Mouse (Mus musculus): ENCODE measurements around the gene Plekhg2.

Gene Plekhg2

DNA sequence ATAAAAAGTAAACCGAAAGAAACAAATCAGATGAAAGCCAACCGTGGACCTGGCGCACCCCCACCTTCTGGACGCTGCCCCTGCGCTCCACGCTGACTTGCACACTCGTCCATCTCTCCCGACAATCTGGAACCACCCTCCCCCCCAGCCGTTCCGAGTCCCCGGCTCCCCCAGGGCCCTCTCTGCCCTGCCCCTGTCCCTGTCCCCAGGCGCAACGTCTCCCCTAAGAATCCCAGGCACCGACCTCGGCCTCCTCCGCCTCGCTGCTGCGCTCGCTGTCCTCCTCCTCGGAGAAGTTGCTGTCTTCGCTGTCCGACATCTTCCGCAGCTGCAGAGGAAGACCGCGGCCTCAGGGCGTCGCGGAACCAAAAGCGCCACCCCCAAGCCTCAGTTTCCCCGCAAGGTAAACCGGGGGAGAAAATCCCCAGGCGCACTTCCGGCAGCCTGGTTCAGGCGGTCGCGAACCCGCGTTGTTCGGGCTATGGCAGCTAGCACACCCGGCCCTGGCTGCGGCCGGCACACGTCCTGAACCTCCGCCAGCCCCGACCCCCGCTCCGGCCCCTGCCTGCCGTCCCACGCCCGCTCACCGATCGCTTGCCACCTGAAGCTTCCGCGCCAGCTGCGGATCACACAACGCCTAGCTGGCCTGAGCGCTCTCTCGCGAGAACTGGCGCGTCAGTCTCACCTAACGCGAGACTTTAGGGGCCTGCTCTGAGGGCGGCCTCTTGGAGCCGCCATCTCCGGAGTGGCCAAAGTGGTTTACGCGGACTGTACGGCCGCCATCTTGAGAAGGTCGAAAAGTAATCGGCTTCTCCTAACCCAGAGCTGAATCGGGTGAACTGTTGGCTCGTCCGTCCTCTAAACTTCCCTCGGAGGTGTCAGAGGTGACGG lies 34.0 kb downstream of the Plekhg2 start, which contains the start of gene Supt5:
Supt5 (minus strand) TSS at position 639 of the 891 bp plus-strand sequence.
- in situ Hi-C loops (cut with MboI, MseI) = no loop called here

DNA sequence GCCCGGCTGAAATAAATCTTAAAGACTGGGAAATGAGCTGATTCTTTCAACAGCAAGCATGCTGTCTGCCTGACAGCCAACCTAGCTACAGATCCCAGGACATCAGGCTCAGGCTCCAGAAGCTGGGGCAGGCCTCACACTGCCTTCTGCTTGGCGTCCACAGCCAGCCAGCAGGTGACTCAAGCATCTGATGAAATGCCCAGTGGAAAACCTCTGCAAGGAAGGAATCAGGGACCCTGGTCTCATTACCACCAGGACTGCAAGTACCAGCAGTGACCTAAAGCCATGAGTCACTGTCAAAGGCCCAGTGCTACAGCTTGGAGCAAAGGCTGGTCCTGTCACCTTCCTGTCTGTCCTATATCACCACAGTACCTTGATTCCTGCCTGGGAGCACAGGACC lies 36.9 kb downstream of the Plekhg2 start:
- in situ Hi-C loops (cut with MboI, MseI) = no loop called here

DNA sequence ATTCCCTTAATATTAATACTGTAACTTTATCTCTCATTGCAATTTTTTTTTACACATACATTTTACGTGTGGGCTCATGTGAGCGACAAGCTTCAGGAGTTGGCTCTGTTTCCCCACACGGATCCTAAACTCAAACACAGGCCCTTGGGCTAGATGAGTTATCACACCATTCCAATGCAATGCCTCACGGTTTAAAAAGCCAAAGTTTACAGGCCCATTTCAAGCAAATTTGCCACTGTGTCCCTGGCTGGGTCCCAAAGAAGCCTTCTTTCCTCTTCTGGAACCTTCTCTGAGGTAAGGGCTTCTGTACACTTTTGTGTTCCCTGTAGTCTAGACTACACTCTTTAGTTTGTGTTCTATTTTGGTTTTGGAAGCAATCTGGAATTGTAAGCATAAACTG lies 37.9 kb downstream of the Plekhg2 start:
- in situ Hi-C loops (cut with MboI, MseI) = no loop called here

DNA sequence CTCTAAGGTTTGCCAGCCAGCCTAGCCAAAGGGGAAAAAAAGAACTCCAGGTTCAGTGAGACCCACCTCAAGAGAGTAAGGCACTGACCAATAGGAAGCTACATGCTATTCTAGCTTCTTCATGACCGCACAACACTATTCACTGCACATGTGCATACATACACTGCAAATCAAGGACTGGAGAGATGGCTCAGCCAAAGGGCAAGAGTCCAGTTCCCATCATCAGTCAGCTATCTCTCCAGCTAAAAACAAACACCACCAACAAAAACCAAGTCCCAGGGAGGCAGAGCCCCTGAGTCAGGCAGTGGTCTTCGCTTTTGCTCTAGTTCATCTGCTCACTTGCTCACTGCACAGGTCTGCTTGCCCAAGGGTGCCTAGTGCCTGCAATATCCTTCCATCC lies 44.1 kb downstream of the Plekhg2 start:
- in situ Hi-C loops (cut with MboI, MseI) = no loop called here

DNA sequence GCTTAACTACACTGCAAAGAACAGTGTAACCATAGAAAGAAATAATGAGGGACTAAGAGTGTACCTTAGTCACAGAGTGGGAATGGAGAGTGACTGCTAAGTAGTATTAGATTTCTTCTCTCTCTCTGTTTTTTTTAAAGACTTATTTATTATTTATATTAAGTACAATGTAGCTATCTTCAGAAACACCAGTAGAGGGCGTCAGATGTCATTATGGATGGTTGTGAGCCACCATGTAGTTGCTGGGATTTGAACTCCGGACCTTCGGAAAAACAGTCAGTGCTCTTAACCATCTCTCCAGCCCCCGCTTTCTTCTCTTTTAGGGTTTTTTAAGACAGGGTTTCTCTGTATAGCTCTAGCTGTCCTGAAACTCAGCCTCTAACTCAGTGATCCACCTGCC lies 45.9 kb downstream of the Plekhg2 start:
- in situ Hi-C loops (cut with MboI, MseI) = no loop called here

DNA sequence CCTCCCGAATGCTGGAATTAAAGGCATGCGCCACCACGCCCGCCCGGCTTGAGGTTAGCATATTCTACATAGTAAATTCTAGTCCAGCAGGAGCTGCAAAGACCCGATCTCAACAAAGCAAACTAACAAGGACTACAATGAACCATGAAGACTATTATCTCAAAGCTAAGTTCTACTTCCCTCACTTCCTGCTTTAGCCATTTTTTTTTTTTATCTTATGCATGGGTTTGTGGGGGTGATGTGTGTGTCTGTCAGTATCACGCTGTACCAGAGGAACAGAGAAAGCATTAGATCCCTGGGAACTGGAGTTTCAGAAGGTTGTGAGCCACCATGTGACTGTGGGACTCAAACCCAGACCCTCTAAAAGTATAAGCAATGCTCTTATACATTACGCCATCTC lies 47.1 kb downstream of the Plekhg2 start:
- in situ Hi-C loops (cut with MboI, MseI) = no loop called here

DNA sequence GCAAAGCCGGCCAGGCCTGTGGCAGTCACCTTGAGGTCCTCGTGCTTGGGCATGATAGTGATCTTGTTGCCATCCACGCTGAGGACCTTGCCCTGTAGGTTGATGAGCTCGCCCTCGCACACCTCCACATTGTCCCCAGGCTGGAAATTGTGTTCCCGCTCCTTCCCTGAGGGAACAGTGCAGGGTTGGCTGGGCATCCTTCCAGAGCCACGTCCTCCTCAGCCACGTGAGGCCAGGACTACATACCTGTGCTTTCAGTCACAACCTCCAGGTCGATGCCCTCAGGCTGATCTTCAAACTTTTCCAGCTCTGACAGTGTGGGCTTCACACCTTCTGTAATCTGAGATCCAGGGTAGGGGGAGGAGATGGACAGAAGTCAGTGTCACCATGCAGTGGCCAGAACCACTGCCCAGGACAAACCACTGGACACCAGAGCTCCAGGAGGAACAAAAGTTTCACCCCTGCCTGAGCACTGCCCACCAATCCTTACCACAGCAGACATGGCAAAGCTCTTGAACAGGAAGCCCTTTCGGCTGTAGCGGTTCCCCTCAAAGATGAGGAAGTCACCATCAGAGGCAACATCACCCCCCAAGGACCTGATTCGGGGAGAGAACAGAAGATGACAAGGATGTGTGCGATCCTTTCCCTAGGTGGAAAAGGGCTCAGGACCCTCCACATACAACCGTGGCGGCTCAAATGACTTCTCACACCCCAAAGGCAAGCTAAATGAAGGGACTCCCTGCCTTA lies 50.3 kb downstream of the Plekhg2 start:
- in situ Hi-C loops (cut with MboI, MseI) = no loop called here

DNA sequence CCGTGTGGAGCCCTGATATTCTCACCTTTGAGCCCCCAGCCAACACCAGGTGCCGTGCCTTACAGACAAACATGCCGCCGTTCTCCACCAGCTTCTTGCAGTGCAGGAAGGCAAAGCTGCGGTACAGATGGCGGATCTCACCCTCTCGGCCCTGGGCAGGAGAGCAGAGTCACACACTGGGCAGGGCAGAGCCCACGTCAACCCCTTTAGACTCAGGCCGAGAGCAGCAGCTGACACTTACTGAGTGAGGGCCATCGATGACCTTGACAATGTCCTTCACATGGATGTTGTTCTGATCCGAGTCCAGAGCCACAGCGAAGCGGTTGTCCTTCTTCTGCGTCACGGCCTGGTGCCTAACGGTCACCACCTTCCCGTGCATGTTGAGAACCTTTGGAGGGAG lies 53.7 kb downstream of the Plekhg2 start:
- in situ Hi-C loops (cut with MboI, MseI) = loop anchor here (10.0 kb wide), 1 partner anchor 1436 kb away; no protein-coding TSS in a partner anchor

DNA sequence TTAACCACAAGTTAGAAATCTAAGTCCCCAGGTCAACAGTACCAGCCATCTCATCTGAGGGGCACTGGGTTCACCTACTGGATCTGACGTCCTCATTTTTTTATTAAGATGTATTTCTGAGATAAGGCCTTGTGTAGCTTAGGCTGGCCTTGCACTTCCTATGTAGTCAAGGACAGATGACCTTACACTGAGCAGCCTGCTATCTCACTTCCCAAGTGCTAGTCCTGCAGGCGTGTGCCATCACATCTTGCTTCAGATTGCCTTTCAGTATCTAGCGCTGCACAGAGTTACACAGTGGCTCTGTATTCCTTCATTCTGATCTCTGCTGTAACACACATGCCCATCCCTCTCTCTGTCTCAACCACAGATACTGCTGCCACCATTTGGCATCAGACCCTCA lies 54.4 kb downstream of the Plekhg2 start:
- in situ Hi-C loops (cut with MboI, MseI) = loop anchor here (10.0 kb wide), 1 partner anchor 1437 kb away; no protein-coding TSS in a partner anchor

DNA sequence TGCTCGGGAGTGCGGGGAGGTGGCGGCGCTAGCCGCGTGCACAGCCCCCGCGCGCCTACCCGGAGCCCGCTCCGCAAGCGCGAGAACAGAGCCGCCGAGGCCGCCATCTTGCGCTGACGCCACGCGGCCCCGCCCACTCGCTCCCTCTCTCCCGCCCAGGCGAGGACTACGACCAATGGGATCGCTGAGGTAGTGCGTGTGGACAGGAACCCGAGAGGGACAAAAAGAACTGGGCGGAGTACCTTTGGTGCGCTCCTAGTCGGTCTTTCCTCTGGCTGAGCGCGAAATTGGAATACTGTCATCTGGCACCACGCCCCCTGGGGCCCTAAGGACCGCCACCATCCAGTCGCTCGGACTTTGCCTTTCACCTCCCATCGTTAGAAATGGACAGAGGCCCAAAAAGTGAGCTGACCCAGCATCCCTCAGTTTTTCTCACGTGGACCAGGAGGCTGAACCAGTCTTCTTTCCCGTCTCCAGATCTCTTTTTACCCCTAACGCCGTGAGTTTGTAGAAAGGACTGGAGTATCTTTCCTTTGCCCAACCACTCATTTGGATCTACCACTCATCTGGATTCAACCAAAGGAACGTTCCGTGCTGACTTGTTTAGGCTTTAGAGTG lies 60.4 kb downstream of the Plekhg2 start, which contains the start of gene Timm50:
Timm50 (minus strand) TSS at position 147 of the 618 bp plus-strand sequence.
- in situ Hi-C loops (cut with MboI, MseI) = loop anchor here (10.0 kb wide), 1 partner anchor 1443 kb away; no protein-coding TSS in a partner anchor

DNA sequence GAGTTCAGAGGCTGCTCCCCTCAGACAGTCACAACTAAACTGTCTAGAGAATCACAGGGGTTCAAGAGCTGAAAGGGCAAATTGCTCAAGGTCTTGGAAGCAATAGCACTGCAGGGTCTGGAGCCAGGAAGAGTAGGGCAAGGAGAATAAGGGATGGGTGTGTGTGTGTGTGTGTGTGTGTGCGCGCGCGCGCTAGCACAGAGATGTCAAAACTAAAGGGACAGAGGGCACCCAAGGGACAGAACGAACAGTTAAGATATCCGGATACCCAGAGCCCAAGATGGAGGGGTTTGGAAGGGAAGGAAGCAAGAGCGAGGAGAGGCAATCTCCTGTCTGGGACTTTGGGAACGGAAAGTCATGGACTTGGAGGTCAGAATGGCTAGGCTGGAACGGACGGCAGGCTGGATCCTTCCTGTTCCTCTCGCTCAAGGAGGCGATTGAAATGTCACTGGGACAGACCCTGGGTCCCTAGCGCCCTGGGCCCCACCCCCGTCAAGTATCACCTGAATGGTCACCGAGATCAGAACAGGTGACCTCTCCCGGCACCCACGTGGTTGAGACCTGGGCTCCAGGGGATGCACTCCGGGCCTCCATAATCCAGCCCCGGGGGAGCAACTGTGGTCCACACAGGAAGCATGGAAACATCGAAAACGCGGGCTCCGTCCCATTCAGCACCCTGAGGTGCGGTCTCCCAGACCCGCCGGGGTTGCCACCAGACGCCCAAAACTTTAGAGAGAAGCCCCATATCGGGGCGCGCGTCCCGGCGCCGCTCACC lies 61.1 kb downstream of the Plekhg2 start:
- in situ Hi-C loops (cut with MboI, MseI) = loop anchor here (10.0 kb wide), 1 partner anchor 1443 kb away; no protein-coding TSS in a partner anchor

DNA sequence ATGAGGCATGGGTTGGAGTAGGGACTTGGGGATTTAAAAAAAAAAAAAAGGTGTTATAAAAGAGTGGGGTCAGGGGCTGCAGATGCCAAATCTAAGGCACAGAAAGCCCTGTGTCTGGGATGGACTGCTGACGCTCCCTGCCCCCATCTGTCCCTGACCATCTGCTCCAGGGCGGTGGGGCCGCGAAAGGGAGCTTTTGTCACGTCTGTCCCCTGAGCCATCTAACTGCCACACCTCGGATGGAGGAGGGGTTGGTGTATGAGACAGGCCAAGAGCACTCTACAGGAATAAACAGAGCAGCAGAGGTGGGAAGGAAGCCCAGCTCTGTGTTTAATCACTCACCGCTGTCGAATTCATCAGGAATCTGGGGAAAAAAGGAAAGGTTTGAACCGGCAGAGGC lies 62.7 kb downstream of the Plekhg2 start:
- in situ Hi-C loops (cut with MboI, MseI) = loop anchor here (10.0 kb wide), 1 partner anchor 1445 kb away; no protein-coding TSS in a partner anchor

Data from regulatory T cell (primary cell).